Mouse (Mus musculus) adrenal gland, postnatal 14 days (tissue): ENCODE results near the gene Klhdc3. TPM values are rescaled to one million over a fixed set of nuclear protein-coding genes. Genes with fewer than 3 reads are reported as not detected.

Experiments used
- DNase-seq: peaks from one replicate; pipeline ENCODE4 v3.0.0; 2021; ENCODE audit warnings: mixed read lengths
- total RNA-seq: library from RNA; stranded (reverse); gene quantifications from 2 replicates; pipeline ENCODE4 v1.2.3, GENCODE M21; 2021

Gene Klhdc3
- total RNA-seq, 1 experiment from 2014 or later = 80.0 TPM

- no peak for DNase-seq
Measured at GRCm38 (mm10) chr17:46702506-46702905, 21.8 kb upstream of the Klhdc3 start.

GRCm38 (mm10) chr17:46702100-46702499 is 21.4 kb upstream of the Klhdc3 start:
- no peak for DNase-seq

GRCm38 (mm10) chr17:46701489-46701888 is 20.8 kb upstream of the Klhdc3 start:
- no peak for DNase-seq

- no peak for DNase-seq
Measured at GRCm38 (mm10) chr17:46699912-46700311, 19.2 kb upstream of the Klhdc3 start.

GRCm38 (mm10) chr17:46699245-46699644 is 18.5 kb upstream of the Klhdc3 start:
- no peak for DNase-seq

GRCm38 (mm10) chr17:46698515-46698914 is 17.8 kb upstream of the Klhdc3 start:
- DNase-seq = peak; percentile 39

GRCm38 (mm10) chr17:46694517-46695063 is 13.9 kb upstream of the Klhdc3 start:
- no peak for DNase-seq

GRCm38 (mm10) chr17:46691390-46691789 is 10.7 kb upstream of the Klhdc3 start:
- DNase-seq = no peak

GRCm38 (mm10) chr17:46690665-46691064 is 10.0 kb upstream of the Klhdc3 start:
- DNase-seq = no peak

- DNase-seq = no peak
Measured at GRCm38 (mm10) chr17:46685913-46686312, 5.2 kb upstream of the Klhdc3 start.

GRCm38 (mm10) chr17:46682654-46683389 is 2.1 kb upstream of the Klhdc3 start:
- no peak for DNase-seq

GRCm38 (mm10) chr17:46681466-46682118 is 878 bp upstream of the Klhdc3 start:
- DNase-seq = no peak

GRCm38 (mm10) chr17:46679843-46680759 is 613 bp downstream of the Klhdc3 start:
- DNase-seq = peak; percentile 76

GRCm38 (mm10) chr17:46678911-46679310 is 1.8 kb downstream of the Klhdc3 start:
- DNase-seq = no peak

- DNase-seq = no peak
Measured at GRCm38 (mm10) chr17:46678416-46678815, 2.3 kb downstream of the Klhdc3 start, which contains the start of gene Mea1. TSS of gene Mea1 (plus strand) at chr17:46678793.

- no peak for DNase-seq
Measured at GRCm38 (mm10) chr17:46674530-46675283, 6.0 kb downstream of the Klhdc3 start.

- peak; percentile 96 for DNase-seq
Measured at GRCm38 (mm10) chr17:46673850-46674529, 6.7 kb downstream of the Klhdc3 start, which contains the start of gene Rrp36. TSS of gene Rrp36 (minus strand) at chr17:46674352.

GRCm38 (mm10) chr17:46669911-46670310 is 10.8 kb downstream of the Klhdc3 start:
- no peak for DNase-seq

- peak; percentile 72 for DNase-seq
Measured at GRCm38 (mm10) chr17:46667712-46668111, 13.0 kb downstream of the Klhdc3 start.

GRCm38 (mm10) chr17:46662730-46663129 is 18.0 kb downstream of the Klhdc3 start:
- DNase-seq = no peak

GRCm38 (mm10) chr17:46661981-46662380 is 18.7 kb downstream of the Klhdc3 start:
- no peak for DNase-seq
